In the genomic region with DNA sequence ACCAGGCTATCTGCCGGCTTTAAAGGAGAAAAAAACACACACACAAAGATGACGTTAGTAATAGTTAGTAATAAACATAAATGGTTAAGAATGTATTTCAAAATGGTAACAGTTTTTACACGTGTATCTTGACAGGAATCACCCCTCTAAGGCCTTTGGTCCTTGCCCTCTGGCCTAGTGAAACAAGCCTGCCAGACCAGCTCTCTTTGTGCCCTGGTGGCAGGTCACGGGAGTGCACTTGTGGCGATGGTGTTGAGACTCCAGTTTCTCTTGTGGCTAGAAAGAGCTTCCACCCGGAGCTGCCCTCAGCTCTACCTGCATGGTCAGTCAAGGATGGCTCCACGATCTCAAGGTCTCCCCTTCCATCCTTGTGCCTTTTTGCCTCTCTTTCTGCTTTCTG, we compare ENCODE assay signal across 8 mouse cellular contexts.
DNase-seq lines count a peak whose midpoint lies in the region; ATAC-seq and TF ChIP-seq lines count a peak whose summit lies in the region.

No protein-coding gene starts in this region.

- no peak overlapping the region for H3K4me3 ChIP-seq in hindbrain, embryonic 10.5 days
- no peak overlapping the region for H3K4me3 ChIP-seq in hindbrain, embryonic 12.5 days
- H3K4me3 ChIP-seq in testis, adult 2 months (ENCODE audit: control insufficient read depth, low read depth, low read length): no peak overlapping the region

- no peak overlapping the region for H3K4me2 ChIP-seq in hindbrain, embryonic 12.5 days (replicated peaks)

- H3K27ac ChIP-seq in hindbrain, embryonic 10.5 days: no peak overlapping the region
- no peak overlapping the region for H3K27ac ChIP-seq in hindbrain, embryonic 12.5 days
- H3K27ac ChIP-seq in testis, adult 2 months (ENCODE audit: control insufficient read depth, insufficient read depth, low read depth, low read length): no peak overlapping the region

- TF ChIP-seq CTCF in testis, adult 2 months (IDR thresholded peaks at IDR 0.05; ENCODE audit: control insufficient read depth, insufficient read depth, insufficient replicate concordance, low read depth, low read length): peak; percentile 23; the same call in 1 of the 2 replicates

- no peaks in the 10 kb centered on the region for H3K27me3 ChIP-seq in hindbrain, embryonic 10.5 days (ENCODE audit: insufficient read depth, poor library complexity, severe bottlenecking)
- no peaks in the 10 kb centered on the region for H3K27me3 ChIP-seq in hindbrain, embryonic 12.5 days
- no peaks in the 10 kb centered on the region for H3K27me3 ChIP-seq in testis, adult 2 months (ENCODE audit: control insufficient read depth, insufficient read depth, low read length)

- peak; percentile 49 for DNase-seq in hindbrain, embryonic 10.5 days (ENCODE audit: low spot score)
- no peak for DNase-seq in testis, postnatal 14 days (ENCODE audit: low spot score)
- DNase-seq in kidney, adult 9 months: peak; percentile 54
- peak; percentile 16 to 18 for DNase-seq in thymus, postnatal 36 days
- DNase-seq in urinary bladder, postnatal 4 days (ENCODE audit: low spot score in 2 of 2): no peak

- H3K9ac ChIP-seq in hindbrain, embryonic 12.5 days: no peak overlapping the region

- H3K4me1 ChIP-seq in hindbrain, embryonic 10.5 days (replicated peaks): 0 out of 2 replicates have a peak, but pooled peaks cover 2% of the 10 kb centered on the region
- H3K4me1 ChIP-seq in hindbrain, embryonic 12.5 days: no peaks in the 10 kb centered on the region
- no peaks in the 10 kb centered on the region for H3K4me1 ChIP-seq in testis, adult 2 months (ENCODE audit: control insufficient read depth, insufficient read depth, low read length)

- TF ChIP-seq POLR2A in testis, adult 2 months (IDR thresholded peaks at IDR 0.05; ENCODE audit: control insufficient read depth, low read depth, low read length): no peak

- no peaks in the 10 kb centered on the region for H3K36me3 ChIP-seq in hindbrain, embryonic 10.5 days
- no peaks in the 10 kb centered on the region for H3K36me3 ChIP-seq in hindbrain, embryonic 12.5 days
- no peaks in the 10 kb centered on the region for H3K36me3 ChIP-seq in testis, adult 2 months (ENCODE audit: control insufficient read depth, insufficient read depth, low read length)

- ATAC-seq in hindbrain, embryonic 12.5 days (ENCODE audit: low FRiP score): no peak
- ATAC-seq in megakaryocyte-erythroid progenitor cell, adult 5-6 weeks (replicated peaks; ENCODE audit: low FRiP score, low TSS enrichment, poor library complexity, severe bottlenecking): no peak; the same call in 1 of the 2 replicates

- 63% methylated on average over 7 of the region's 7 CpGs for WGBS in hindbrain, embryonic 10.5 days
- 72% methylated on average over 7 of the region's 7 CpGs for WGBS in hindbrain, embryonic 12.5 days

- no peaks in the 10 kb centered on the region for H3K9me3 ChIP-seq in hindbrain, embryonic 10.5 days
- H3K9me3 ChIP-seq in hindbrain, embryonic 12.5 days (replicated peaks): no peaks in the 10 kb centered on the region

Comparison
In these comparisons a context has a peak if more than half of its experiments do, and no peak if none do; other contexts are left out.
1. DNase-seq: peak in hindbrain, embryonic 10.5 days (single experiment), kidney, adult 9 months (single experiment) and thymus, postnatal 36 days (2 of 2); none in testis, postnatal 14 days (single experiment) and urinary bladder, postnatal 4 days (0 of 2).